Mouse (Mus musculus) fat pad, adult 2 months (tissue): ENCODE results near the gene Zfp3.
"Not testable (repeated sequence)": the region's sequence is repeated elsewhere in the genome, so short reads cannot be mapped to it uniquely, and the experiment has no call there.

Experiments
- DNase-seq: peaks from one replicate; pipeline ENCODE4 v3.0.0-alpha.2; 2011; ENCODE audit warnings: low read depth, low spot score; ENCODE audit errors: extremely low read depth

The Zfp3 gene

DNA sequence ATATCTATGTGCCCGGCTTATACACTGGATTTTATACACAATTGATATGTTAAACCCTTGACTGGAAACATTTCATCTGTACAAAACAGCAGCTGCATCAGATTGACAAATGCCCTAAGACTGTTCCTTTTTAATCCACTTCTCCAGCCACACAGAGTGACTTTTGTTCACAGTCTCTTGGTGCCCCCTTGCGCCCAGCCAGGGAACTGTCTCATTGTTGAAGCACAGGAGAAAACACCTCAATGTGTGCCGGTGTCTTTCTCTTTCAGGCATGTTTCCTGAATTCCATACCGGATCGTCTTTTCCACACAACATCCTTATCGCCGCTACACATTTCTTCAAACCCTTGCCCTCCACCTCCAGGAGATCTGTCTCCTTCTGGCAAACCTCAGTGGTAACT, 8.4 kb upstream of the Zfp3 start:
- DNase-seq, result no peak

DNA sequence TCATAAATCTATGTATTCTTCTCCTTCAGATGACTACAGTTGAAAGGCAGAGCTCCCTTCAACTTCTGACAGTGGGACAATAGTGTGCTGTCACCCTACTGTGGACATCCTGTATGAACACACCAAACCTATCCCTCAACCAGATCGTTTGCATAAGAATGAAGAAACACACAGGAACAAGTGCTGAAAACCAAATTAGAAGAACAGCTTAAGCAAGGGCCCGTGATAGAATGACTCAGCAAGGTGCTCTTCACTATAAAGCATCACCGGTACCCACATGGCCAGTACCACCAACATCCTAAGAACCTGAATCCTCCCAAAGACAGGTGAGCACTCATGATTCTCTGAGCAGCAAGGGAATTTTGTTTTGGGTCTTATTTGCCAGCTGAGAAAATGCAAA, 3.6 kb upstream of the Zfp3 start:
- DNase-seq, result not testable (repeated sequence)

DNA sequence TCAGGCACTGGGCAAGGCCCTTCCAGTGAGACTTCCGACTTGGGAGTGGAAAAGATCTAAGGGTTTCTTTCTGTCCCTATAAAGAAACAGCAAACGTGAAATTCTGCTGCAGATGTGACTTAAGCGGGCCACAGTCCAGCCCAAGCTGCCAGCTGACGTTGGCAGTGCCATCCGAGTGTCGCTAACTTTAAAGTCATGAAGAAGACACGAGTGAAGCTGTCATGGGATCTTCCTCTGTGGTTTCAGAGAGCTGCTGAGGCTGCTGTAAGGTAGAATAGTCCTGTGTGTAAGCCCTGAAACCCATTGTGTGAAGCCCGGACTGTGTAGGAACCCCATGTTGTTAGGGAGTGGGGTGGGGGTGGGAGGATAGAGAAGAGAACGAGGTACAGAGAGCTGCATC, 1.4 kb upstream of the Zfp3 start:
- DNase-seq, result no peak

DNA sequence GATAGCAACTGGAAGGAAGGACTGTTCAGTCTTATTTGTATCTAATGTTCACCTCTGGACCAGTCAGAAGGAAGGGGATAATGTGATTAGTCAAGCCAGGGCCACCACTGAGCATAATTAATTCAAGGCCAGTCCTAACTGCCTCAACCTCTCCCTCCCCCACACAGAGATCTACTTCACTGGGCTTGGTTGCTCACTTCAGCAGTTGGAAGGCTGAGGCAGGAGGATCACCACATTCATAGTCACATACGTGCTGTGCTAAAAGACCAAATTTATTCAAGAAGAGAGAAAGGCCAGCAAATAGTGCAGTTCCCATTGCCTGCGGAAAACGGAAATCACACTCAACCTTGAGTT, 450 bp upstream of the Zfp3 start:
- DNase-seq, result no peak

DNA sequence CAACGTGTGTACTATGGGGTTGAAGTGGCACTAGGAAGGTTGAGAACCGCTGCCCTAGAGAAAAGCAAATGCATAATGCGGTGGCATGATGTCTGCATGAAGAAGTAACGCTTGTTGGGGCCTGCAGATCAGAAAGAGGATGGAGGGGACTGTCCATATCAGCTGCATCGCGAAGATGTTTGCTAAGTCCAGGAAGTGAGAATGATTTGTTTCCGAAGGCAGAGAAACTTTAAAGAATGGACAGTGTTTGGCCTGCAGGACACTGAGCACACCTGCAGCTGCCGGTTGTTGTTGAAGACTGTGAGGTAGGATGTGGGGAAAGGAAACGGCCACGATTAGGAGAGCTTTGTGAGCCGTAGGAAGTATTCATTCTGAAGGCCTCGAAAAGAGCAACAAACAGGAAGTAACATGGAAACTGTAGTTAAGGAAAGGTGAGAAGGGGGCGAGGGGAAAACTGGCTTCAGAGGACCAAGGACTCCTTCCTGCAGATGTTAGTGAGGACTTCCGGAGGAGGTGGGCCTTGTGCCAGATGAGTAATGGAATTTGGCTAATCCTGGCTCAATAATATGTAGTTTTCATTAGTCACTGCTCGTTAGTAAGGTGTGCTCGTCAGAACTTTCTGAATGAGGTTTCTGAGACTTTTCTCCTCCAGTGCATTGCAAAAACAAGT, 1.9 kb downstream of the Zfp3 start:
- DNase-seq, result no peak

DNA sequence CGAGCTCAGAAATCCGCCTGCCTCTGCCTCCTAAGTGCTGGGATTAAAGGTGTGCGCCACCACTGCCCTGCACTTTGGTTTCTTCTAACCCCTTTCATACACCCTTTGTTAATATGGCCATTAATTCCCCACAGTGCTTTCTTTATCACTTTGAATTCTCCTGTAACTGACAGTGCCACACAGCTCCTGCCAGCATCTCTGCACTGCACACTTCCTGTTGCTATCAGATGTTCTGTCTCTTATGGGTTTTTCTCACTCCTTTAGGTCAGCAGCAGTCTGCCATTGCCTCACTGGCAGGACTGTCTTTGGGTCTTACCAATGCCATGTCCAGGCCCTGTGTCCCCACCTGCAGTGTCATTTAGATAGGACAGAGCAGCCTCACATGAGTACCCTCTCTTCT, 6.8 kb downstream of the Zfp3 start:
- no peak for DNase-seq

DNA sequence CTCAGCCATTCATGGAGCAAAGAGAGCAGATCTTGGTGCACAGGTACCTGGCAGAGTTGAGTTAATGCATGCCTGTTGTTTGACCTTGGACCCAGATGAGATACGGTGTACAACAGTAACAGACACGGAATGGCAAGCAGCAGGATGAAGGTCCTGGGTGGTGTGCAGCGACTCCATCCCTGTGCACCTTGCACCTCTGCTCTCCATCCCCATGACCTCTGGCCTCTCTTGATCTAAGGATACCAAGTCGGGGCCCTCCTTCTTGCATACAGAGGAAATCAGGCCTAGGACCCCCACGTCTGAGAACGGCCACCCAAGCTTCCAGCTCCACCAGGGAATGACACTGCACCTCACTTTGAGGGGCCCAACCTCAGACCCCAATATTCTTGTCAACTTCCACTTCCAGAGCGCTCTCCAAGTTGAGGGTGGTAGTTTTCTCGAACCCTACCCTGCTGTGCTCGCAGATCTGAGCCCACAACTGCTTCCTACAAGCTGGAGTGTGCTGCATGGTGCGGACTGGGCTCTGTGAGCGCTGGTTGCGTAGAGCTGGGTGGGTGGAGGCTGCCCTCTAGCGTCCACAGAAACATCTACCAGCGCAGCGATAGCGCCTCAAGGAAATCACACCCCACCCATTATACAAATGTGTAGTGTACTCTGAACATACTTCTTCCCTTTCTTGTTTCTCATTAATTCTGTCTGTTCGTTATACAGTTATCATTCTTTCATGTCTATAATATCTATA, 13.0 kb downstream of the Zfp3 start:
- no peak for DNase-seq

DNA sequence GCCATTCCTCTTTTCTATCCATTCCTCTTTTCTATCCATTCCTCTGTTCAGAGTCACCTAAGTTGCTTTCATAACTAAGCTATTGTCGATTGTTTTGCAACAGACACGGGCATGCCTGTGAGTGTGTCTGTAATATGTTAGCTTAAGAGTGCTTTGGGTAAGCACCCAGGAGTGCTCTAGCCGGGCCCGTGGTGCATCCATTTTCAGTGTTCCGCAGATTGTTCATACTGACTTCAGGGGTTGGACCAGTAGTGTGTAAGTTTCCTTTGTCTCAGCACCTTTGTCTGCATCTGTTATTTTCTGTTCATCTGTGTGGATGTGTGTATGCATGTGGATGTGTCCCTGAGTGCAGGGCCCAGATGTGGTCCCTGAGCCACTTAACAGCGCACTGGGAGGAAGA, 13.6 kb downstream of the Zfp3 start:
- DNase-seq, result no peak

DNA sequence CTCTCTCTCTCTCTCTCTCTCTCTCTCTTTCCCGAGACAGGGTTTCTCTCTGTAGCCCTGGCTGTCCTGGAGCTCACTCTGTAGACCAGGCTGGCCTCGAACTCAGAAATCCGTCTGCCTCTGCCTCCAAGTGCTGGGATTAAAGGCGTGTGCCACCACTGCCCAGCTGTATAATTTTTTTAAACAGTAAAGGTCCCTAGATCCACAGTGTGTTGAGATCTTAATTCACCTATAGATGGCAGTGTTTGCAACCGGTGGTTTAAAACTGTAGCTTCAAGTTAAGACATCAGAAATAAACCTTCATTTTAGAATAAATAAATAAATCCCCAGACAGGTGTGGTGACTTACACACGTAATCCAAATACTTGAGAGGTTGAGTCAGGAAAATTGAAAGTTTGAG, 14.0 kb downstream of the Zfp3 start:
- not testable (repeated sequence) for DNase-seq

DNA sequence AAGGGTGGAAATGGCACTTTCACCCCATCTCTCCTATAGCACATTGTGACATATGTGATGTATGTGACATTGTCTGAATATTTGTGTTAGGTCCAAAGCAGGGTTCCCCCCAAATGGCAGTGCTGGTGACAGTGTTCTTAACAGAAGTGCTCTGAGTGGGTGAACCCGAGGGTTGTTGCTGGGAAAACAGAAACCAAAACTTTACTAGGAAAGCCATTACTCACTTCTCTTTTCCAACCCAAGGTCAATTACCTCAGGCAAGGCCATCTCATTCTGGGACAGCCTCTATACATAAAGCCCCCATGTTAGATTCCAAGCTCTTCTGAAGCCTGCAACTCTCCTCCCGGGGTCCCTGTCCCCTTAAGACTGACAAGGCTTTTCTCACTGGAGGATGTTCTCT, 21.9 kb downstream of the Zfp3 start:
- no peak for DNase-seq

DNA sequence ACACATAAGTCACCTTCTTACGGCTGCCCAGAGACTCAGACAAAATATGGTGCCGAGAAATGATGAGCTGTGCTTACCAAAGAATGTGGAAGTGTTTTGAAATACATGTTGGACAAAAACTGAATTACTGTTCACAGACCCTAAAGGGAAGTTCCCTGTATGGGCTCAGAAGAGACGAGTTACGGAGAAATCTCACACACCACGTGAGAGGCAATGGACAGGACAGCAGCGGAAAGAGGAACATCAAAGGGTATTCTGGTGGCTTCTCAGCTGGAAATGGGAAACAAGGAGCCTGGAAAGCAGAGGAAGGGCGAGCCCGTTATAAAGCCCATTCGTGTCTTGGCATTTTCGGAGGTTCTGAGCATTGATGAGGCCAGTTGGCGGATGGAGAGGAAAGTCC, 23.0 kb downstream of the Zfp3 start:
- DNase-seq, result no peak

DNA sequence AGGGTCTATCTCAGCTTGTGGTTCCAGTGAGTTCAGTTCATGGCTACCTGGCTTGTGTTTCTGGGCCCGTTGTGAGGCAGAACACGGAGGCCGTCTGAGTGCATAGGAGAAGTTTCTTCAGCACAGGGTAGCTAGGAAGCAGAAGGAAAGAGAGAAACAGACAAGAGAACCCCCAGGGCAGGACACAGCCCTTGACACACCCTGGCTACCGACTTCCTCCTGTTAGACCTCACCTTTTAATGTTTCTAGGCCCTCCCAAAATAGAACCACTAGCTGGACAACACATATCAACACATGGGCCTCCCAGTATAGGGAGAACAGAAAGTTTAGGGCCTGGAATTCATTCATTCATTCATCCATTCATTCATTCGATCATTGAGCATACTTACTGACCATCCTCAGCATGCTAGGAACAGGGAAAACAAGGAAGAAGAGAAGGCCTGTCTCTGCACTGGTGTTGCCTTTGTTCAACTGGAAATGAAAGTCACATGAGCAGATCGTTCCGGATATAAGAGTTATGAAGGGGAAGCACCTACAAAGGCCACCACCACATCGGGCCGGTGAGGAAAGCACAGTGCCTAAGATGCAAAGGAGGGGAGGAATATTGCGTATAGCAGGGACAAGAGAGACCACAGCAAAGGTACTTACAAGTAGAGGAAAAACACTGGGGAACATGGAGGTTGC, 25.1 kb downstream of the Zfp3 start:
- DNase-seq, result no peak

DNA sequence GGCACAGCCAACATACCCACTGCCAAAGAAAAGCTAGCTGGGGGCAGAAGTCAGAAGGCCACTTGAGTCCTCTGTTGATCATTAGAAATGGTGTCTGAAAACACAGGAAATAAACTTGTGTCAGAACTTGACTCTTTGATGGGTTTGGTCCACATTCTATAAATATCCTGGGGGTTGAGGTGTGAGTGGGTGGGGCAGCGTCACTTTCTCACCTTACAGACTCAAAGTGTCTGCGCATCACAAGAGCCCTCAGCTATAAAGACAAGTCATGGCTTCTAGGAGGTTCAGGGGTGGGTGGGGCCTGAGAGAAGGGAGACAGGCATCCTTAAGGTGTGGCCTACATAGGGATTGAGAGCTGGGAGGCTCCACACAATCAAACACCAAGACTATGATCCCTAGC, 26.4 kb downstream of the Zfp3 start:
- no peak for DNase-seq

DNA sequence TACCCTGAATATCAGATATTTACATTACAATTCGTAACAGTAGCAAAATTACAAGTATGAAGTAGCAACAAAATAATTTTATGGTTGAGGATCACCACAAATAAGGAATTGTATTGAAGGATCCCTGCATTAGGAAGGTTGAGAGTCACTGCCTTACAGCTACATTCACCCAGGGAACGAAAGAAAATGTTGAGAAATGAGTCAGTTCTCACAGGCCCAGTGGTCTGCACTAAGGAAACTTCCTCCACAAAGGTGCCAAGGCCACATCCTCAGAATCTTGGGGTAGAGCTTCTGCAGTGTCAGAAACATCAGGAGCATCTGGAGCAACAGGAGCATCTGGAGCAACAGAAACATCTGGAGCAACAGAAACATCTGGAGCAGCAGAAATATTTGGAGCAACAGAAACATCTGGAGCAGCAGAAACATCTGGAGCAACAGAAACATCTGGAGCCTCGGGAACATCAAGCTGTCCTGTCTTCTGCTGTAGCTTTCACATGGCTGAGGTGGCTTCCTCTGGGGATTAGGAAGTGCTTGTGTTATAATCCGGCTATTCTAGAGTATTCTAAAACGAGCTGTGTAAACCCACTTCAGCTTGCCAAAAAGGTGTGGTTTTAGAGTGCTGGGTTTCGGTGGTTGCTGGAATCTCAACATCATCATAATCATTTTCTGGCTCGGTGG, 27.0 kb downstream of the Zfp3 start:
- no peak for DNase-seq

DNA sequence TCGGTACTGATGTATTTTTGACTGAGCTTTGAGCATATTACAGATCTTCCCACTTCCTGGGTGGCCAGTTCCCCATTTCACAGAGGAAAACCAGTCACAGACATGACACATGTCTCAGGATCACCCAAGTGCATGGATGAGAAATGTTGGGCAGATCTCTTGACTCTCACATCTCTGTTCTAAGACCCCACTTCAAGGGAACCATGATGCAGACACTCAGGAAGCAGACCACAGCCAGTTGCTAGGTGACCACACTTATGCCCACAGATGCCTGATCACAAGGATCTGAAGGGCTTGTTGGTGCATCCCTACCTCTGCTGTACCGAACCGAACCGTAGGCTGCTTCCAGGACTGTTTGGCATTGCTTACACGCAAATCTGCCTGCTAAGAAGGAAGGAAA, 27.7 kb downstream of the Zfp3 start:
- DNase-seq, result no peak

DNA sequence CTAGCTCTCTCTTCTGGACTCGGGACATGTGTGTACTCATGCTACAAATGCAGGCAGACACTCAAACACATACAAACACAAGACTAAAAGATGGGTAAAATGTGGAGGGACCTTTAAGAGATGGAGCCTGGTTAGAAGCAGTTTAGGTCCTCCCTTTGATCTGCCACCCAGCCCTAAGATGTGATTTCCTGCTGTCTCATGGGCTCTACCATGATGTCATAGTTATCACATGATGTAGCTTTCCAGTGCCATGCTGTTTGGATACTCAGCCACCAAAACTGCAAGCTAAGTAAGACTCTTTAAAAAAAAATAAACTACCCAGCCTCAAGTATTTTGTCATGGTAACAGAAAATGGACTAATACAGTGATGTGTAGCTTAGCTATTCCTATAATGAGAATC, 28.4 kb downstream of the Zfp3 start:
- DNase-seq, result no peak

DNA sequence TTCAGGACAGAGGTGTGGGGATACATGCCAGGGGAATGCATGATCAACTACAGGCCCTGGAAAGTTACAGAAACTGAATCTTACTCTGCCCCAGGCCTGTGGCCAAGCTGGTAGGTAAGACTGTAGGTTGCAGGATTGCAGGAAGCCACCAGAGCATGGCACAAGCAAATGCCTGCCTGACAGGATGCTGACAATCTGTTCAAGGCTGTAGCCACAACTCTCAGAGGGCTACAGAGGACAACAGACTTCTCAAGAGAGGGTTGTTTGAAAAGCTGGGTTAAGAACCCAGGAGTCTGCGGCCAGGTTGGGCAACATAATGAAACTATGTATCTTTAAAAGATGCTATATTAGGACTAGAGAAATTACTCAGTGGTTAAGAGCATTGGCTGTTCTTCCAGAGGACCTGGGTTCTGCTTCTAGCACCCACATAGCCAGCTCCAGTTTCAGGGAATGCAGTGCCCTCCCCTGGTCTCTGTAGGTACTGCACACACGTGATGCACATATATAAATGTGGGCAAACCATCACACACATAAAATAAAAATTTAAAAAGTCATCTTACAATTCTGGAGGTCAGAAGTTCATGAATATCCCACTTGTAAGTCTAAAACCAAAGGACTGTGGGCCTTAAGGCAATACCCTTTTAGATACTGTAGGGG, 38.3 kb downstream of the Zfp3 start:
- no peak for DNase-seq

DNA sequence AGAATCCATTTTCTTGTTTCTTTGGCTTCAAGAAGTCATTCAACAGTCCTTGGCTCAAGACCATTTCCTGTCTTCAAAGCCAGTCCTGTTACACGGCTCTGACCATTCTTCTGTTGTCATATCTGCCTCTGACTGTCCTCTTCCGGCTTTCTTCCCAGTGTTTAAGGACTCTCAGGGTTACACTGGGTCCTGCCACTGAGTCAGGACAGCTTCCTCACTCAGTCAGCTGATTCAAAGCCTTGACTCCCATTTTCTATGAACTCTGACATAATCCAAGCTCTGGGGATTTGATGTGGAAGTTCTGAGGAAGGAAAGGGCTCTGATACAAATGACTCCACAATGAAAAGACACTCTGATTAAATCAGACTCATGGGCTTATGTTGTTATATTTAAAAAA, 38.9 kb downstream of the Zfp3 start:
- DNase-seq, result no peak

DNA sequence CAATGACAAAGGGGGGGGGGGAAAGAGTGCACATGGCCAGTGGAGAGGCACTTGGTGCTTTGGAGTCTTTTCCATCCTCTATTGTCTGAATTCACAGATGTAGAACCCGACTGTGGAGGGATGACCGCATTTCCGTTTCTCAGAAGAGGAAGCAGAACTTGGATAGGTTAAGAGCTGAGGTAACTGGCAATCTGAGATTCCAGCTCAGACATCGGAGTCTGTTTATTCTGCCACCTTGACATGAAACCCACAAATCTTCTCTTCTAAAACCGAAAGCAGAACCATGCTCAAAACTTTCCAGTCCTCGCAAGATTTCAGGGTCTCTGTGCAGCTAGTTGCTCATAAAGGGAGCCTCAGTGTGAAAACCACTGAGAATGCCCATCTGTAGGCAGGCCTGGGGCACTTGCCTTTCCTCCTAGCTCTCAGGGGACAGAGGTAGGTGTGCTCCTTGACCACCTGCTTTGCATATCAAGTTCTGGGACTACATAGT, 39.7 kb downstream of the Zfp3 start:
- DNase-seq, result no peak

DNA sequence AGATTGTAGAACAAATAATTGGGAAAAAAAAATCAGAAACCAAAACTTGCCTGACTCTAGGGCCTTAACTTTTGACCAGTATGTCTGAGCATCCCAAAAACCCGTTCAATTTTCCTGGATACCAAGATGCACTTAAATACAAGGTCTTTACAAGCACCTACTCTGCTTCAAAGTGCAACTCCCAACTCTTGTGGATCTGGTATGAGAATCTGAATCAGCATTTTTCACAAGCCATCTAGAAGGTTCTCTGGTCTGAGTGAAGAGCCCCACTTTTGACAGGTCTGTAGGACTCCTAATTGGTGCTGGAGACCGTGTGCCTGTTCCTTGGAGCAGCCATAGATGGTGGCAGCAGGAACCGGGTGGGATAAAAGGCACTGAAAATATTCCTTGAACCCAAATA, 40.4 kb downstream of the Zfp3 start:
- no peak for DNase-seq

DNA sequence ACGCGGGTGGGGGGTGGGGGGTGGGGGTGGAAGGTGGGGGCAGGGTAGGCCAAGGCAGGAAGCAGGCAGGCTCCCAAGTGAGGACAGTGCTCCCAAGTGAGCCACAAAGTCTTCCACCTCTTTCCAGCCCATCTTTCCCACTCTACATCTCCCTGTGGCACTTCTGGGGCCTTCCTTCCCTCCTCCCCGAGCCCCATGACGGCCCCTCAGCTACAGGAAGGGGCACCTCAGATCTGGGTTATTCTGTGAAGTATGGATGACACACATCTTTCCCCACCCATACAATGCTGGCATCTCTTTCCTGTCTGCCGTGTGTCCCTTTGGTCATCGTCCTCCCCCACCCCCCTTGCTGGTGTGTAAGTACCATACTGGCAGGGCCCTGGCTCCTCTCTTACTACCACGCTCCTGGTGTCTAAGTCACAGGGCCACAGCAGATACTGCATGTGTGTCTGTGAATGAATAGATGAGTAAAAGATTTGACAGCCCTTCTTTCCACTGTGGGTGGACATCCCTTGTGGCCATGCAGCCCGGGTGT, 41.7 kb downstream of the Zfp3 start:
- DNase-seq, result no peak
